Mouse (Mus musculus) heart, embryonic 15.5 days (tissue): Measurements from ENCODE around the gene Spen. TPM values are rescaled to one million over a fixed set of nuclear protein-coding genes. Genes with fewer than 3 reads are reported as not detected.

Experiments
- ATAC-seq: fragments of 200-750 bp; cut with Nextera tagmentation; replicated peaks from 2 replicates; pipeline ENCODE4 v1.8.0; 2017; ENCODE audit warnings: low read depth, moderate TSS enrichment; ENCODE audit not compliant: insufficient number of reproducible peaks, insufficient read depth, low FRiP score
- H3K27ac ChIP-seq: fragments of 300-500 bp; sonication (generic); 2 replicates; pipeline ENCODE4 v1.5.1; 2015; ENCODE audit warnings: mild to moderate bottlenecking, inconsistent platforms
- H3K27me3 ChIP-seq: fragments of 300-500 bp; sonication (generic); 2 replicates; pipeline ENCODE4 v1.6.1; 2015; ENCODE audit warnings: inconsistent platforms
- H3K36me3 ChIP-seq: fragments of 300-500 bp; sonication (generic); 2 replicates; pipeline ENCODE4 v1.6.1; 2015; ENCODE audit warnings: mild to moderate bottlenecking, inconsistent platforms
- H3K4me1 ChIP-seq: fragments of 300-500 bp; sonication (generic); replicated peaks from 2 replicates; pipeline ENCODE4 v1.6.1; 2015; ENCODE audit warnings: inconsistent platforms
- H3K4me2 ChIP-seq: fragments of 300-500 bp; sonication (generic); 2 replicates; pipeline ENCODE4 v1.6.1; 2015; ENCODE audit warnings: inconsistent platforms, mild to moderate bottlenecking, moderate library complexity
- H3K4me3 ChIP-seq: fragments of 300-500 bp; sonication (generic); 2 replicates; pipeline ENCODE4 v1.5.1; 2015; ENCODE audit warnings: mild to moderate bottlenecking, inconsistent platforms
- H3K9ac ChIP-seq: fragments of 300-500 bp; sonication (generic); 2 replicates; pipeline ENCODE4 v1.6.1; 2015; ENCODE audit warnings: mild to moderate bottlenecking, inconsistent platforms
- H3K9me3 ChIP-seq: fragments of 300-500 bp; sonication (generic); replicated peaks from 2 replicates; pipeline ENCODE4 v1.6.1; 2016; ENCODE audit warnings: inconsistent platforms
- WGBS: fragments of 180-500 bp; shearing (Covaris S2); methylation state at CpG from one replicate; pipeline ENCODE4 v1.1.7; 2015; ENCODE audit warnings: mixed read lengths; 5-methylcytosine and 5-hydroxymethylcytosine counted together
- polyA plus RNA-seq: library from polyadenylated mRNA; unstranded; fragments of >200 nt; fragmentation: Nextera tagmentation; extraction: Ambion mirVana; gene quantifications from 2 replicates; pipeline ENCODE4 v1.2.1, GENCODE M21; 2015

Spen gene
- polyA plus RNA-seq, 1 experiment from 2014 or later = 6.3 TPM

DNA sequence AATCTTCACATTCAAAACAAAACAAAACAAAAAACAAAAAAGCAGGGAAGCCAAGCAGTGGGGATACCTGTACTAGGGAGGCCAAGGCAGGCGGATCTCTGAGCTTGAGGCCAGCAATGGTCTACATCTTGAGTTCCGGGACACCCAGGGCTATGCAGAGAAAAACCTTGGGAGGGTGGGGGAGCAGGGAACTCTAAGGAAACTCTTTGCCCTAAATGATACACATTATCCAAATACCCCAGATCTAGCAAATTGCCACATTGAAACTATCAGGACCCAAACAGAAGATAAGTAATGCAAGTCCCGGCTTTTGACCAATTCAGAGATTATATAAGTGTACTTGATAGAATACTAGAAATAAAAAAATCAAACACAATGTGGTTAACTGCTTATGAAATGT lies 5.2 kb upstream of the Spen start:
- Histone ChIP-seq H3K9ac (no peak overlapping the region), H3K9me3 (no peaks in the 10 kb centered on the region), H3K27me3 (no peaks in the 10 kb centered on the region), H3K27ac (no peak overlapping the region), H3K4me3 (no peak overlapping the region), H3K4me1 (peaks cover 17% of the 10 kb centered on the region), H3K36me3 (no peaks in the 10 kb centered on the region), H3K4me2 (no peak overlapping the region)
- 82% methylated on average over 3 of the region's 3 CpGs for WGBS
- no peak for ATAC-seq

DNA sequence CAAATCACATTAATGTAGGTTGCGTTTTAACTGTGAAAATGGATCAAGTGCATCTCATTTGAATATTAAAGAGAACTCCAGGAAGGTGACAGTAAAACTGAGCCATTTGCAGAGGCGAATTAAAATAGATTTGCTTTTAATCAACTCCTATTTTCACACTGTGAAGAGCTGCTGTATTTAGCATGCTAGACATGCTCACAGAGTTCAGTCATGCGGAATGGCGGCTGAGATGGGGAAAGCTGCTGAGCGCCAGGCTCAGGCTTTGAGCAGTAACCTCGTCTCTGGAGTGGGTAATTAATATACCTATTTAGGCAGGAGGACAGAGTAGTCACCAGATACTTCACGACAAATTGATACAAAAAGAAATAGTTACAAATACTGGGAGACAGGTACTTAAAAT lies 3.5 kb upstream of the Spen start:
- Histone ChIP-seq H3K27me3 (no peaks in the 10 kb centered on the region), H3K4me1 (peaks cover 8% of the 10 kb centered on the region), H3K4me2 (peak overlapping the region; percentile 29), H3K9ac (no peak overlapping the region), H3K27ac (peak overlapping the region; percentile 49; the same call in 1 of the 2 replicates), H3K9me3 (no peaks in the 10 kb centered on the region), H3K36me3 (no peaks in the 10 kb centered on the region), H3K4me3 (no peak overlapping the region)
- no peak for ATAC-seq
- 40% methylated on average over 7 of the region's 7 CpGs for WGBS

DNA sequence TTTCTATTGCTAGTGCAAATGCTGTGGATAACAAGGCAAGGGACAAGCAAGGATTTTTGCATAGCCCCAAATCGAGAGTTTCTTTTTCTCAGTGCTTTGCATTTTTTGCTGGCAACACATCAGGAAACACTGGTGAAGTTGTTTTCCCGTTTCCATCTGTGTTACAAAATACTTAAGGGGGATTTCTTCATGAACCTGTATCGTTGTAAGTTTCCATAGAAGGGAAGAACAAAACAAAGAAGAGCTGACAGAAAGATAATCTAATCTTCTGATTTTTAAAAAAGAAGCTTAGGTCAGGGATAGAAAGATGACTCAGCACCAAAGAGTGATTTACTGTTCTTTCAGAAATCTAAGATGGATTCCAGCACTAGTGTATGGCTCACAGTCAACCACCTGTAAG lies 2.4 kb upstream of the Spen start:
- Histone ChIP-seq H3K36me3 (no peaks in the 10 kb centered on the region), H3K9me3 (no peaks in the 10 kb centered on the region), H3K27me3 (no peaks in the 10 kb centered on the region), H3K4me2 (no peak overlapping the region), H3K4me1 (peaks cover 9% of the 10 kb centered on the region), H3K9ac (no peak overlapping the region), H3K4me3 (no peak overlapping the region), H3K27ac (no peak overlapping the region)
- WGBS = 69% methylated on average over 3 of the region's 3 CpGs
- ATAC-seq = no peak

DNA sequence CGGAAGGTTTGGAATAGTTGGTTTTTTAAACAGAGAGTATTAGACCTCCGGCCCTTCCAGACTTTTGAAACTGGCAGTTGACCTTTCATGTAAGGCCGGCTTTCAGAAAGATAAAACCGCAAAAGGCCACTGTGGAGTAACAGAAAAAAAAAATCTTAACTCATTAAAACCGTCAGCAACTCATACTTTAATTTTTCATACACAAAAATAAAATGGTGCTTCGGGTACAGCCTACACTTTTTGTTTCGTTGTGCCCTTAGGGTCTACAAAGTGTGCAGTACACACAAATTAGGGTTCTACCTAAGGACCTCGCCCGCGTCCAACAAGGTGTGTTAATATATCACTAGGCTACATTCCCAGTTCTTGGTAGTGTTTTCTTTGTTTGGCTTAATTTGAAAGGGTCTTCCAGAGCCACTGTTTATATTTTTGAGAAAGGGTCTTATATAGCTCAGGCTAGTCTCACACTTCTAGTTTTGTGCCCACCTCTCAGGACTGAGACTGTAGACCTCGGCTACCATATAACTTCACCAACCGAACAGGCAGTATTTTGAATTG lies 893 bp upstream of the Spen start:
- H3K36me3 ChIP-seq = no peaks in the 10 kb centered on the region
- ATAC-seq = no peak
- H3K4me1 ChIP-seq = peaks cover 19% of the 10 kb centered on the region
- no peaks in the 10 kb centered on the region for H3K9me3 ChIP-seq
- peak overlapping the region; percentile 69 for H3K4me3 ChIP-seq
- no peaks in the 10 kb centered on the region for H3K27me3 ChIP-seq
- H3K4me2 ChIP-seq = peak overlapping the region; percentile 96
- H3K27ac ChIP-seq = peak overlapping the region; percentile 98
- 39% methylated on average over 12 of the region's 12 CpGs for WGBS
- peak overlapping the region; percentile 57 for H3K9ac ChIP-seq

DNA sequence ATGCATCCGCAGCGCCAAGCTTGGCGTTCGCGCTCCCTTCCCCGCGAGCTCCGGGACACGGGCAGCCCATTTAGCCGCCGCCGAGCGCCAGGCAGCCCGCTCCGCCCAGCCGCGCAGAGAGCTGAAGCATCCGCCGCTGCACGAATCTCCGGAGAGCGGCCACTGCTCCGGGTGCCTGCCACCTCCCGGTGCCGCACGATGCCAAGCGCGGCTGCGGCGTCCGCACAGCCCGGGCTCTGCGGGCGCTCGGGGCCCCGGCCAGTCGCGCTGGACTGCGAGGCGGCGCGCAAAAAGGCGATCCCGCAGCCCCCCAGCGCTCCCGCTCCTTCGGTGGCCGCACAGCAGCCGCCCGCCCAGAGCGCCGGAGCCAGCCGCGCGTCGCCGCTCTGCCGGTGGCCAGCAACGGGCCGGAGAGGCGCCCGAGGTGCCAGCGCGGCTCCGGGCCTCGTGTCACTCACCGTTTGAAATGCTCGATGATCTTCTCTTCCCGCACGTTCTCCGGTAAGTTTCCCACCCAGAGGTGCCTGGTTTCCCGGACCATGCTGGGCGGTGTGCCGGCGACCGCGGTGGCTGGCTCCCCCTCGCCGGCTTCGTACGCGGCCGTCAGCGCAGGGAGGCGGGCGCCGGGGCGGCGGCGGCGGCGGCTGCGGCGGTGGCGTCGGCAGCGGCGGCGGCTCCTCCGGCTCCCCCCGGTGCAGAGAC lies 540 bp downstream of the Spen start:
- Histone ChIP-seq H3K4me1 (peaks cover 32% of the 10 kb centered on the region), H3K27ac (peak overlapping the region; percentile 98), H3K9me3 (no peaks in the 10 kb centered on the region), H3K27me3 (no peaks in the 10 kb centered on the region), H3K36me3 (no peaks in the 10 kb centered on the region), H3K4me2 (peak overlapping the region; percentile 96), H3K4me3 (peak overlapping the region; percentile 69), H3K9ac (peak overlapping the region; percentile 77)
- WGBS = under 1% methylated on average over 93 of the region's 101 CpGs
- ATAC-seq = peak; percentile 2; the same call in 1 of the 2 replicates

DNA sequence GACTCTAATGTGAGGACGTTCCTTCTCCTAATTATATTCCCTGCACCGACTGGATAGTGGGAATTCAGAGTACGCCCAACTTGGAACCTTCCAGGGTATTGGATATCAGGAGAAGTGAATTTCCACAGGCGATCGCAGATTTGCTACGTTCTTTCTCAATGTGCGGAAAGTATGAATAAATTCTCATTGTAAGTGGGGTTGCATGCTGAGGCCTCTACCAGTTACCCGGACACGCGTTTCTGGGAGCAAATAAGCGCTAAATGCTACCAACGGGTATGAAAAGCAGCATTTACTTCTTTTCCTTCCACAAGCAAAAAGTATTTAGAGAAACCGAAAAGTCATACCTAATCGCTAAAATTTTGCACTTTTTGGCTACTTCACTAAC lies 1.2 kb downstream of the Spen start:
- Histone ChIP-seq H3K9ac (peak overlapping the region; percentile 77), H3K4me1 (peaks cover 32% of the 10 kb centered on the region), H3K27me3 (no peaks in the 10 kb centered on the region), H3K4me3 (peak overlapping the region; percentile 69), H3K9me3 (no peaks in the 10 kb centered on the region), H3K27ac (peak overlapping the region; percentile 98), H3K36me3 (no peaks in the 10 kb centered on the region), H3K4me2 (peak overlapping the region; percentile 96)
- 0% methylated on average over 14 of the region's 14 CpGs for WGBS
- no peak for ATAC-seq

DNA sequence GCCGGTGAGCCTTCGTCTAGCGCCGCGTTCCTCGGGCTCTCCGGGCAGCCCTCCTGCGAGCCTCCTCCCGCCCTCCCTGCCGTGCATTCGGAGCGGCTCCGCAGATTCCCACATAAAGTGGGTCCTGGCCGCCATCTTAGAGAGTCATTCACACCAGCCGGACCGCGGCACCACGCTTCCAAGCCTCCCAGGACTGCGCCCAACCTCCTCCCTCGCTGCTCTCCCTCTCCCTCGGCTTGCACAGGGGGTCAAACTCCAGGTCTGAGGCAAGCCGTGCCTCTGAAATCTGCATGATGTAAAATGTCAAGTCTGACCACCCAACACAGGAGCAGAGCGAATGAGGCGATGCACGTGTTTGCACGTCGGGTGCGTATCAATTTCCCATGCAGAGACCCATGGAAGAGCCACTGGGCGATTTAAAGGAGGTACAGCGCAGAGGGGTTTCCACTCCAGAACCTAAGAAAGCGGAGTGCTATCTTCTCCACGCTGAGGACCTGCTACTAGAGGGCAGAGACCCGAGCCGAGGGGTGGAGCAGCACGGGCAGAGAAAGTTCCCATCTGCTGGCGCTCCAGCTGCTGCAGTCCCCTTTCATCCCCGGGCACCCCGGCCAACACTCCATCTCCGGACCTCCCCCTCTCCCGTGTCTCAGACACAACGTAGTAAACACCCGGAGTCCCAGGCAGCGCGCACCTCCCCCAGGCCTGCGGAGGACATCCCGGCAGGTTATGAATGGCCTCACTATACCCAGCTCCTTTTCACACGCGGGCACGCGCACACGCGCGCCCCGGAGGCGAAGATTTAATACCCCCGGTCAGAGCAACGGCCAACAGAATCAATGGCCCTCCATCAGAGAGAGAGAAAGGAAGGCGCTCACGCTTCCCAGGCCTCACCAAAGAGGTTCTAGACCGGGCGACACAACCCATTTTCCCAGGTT lies 1.8 kb downstream of the Spen start:
- H3K27ac ChIP-seq = peak overlapping the region; percentile 98
- no peak for ATAC-seq
- H3K9me3 ChIP-seq = no peaks in the 10 kb centered on the region
- H3K36me3 ChIP-seq = no peaks in the 10 kb centered on the region
- peak overlapping the region; percentile 77 for H3K9ac ChIP-seq
- H3K4me1 ChIP-seq = peaks cover 32% of the 10 kb centered on the region
- peak overlapping the region; percentile 69 for H3K4me3 ChIP-seq
- H3K27me3 ChIP-seq = no peaks in the 10 kb centered on the region
- whole genome bisulfite sequencing = under 1% methylated on average over 61 of the region's 61 CpGs
- H3K4me2 ChIP-seq = peak overlapping the region; percentile 96

GRCm38 (mm10) chr4:141534947-141535680 lies 3.3 kb downstream of the Spen start:
- peak overlapping the region; percentile 98 for H3K27ac ChIP-seq
- no peaks in the 10 kb centered on the region for H3K9me3 ChIP-seq
- 23% methylated on average over 10 of the region's 11 CpGs for WGBS
- peak overlapping the region; percentile 96 for H3K4me2 ChIP-seq
- H3K9ac ChIP-seq = 0 out of 2 replicates have a peak overlapping the region, but pooled peaks have one; percentile 77
- peaks cover 32% of the 10 kb centered on the region for H3K4me1 ChIP-seq
- ATAC-seq = no peak
- no peaks in the 10 kb centered on the region for H3K27me3 ChIP-seq
- H3K36me3 ChIP-seq = 0 out of 2 replicates have a peak, but pooled peaks cover 3% of the 10 kb centered on the region
- peak overlapping the region; percentile 69 for H3K4me3 ChIP-seq

- ATAC-seq = no peak
- Histone ChIP-seq H3K4me1 (peaks cover 52% of the 10 kb centered on the region), H3K4me3 (no peak overlapping the region), H3K27me3 (no peaks in the 10 kb centered on the region), H3K9ac (no peak overlapping the region), H3K4me2 (no peak overlapping the region), H3K9me3 (no peaks in the 10 kb centered on the region), H3K36me3 (0 out of 2 replicates have a peak, but pooled peaks cover 3% of the 10 kb centered on the region), H3K27ac (no peak overlapping the region)
- 79% methylated on average over 15 of the region's 15 CpGs for WGBS
Measured at GRCm38 (mm10) chr4:141530979-141531378, 7.4 kb downstream of the Spen start.

- 90% methylated on average over 11 of the region's 11 CpGs for WGBS
- H3K9ac ChIP-seq = no peak overlapping the region
Measured at GRCm38 (mm10) chr4:141528938-141529337, 9.5 kb downstream of the Spen start.

More at GRCm38 (mm10) chr4:141528938-141529337, 9.5 kb downstream of the Spen start:
- Histone ChIP-seq H3K27ac (no peak overlapping the region), H3K27me3 (no peaks in the 10 kb centered on the region), H3K4me2 (no peak overlapping the region), H3K9me3 (no peaks in the 10 kb centered on the region), H3K4me1 (peaks cover 48% of the 10 kb centered on the region), H3K36me3 (0 out of 2 replicates have a peak, but pooled peaks cover 3% of the 10 kb centered on the region), H3K4me3 (no peak overlapping the region)
- ATAC-seq = no peak
